Mouse (Mus musculus): Measurements from ENCODE around the gene Xrcc3.

Gene Xrcc3

GRCm38 (mm10) chr12:111813766-111814617, at the start of gene Xrcc3, which contains the start of gene Zfyve21:
Gene Xrcc3 (minus strand): TSS chr12:111813873.
Gene Zfyve21 (plus strand): TSS chr12:111814170.
- DNase-seq, result peak; percentile 99

- DNase-seq, result no peak
Measured at GRCm38 (mm10) chr12:111855448-111855847, 41.8 kb upstream of the Xrcc3 start.

GRCm38 (mm10) chr12:111853546-111853945, 39.9 kb upstream of the Xrcc3 start:
- DNase-seq, result no peak

GRCm38 (mm10) chr12:111853011-111853436, 39.4 kb upstream of the Xrcc3 start:
- peak; percentile 49 for DNase-seq

GRCm38 (mm10) chr12:111851745-111852144, 38.1 kb upstream of the Xrcc3 start:
- no peak for DNase-seq

- DNase-seq, result peak; percentile 14
Measured at GRCm38 (mm10) chr12:111851235-111851634, 37.6 kb upstream of the Xrcc3 start.

- DNase-seq, result no peak
Measured at GRCm38 (mm10) chr12:111848300-111848798, 34.7 kb upstream of the Xrcc3 start.

GRCm38 (mm10) chr12:111846815-111847214, 33.1 kb upstream of the Xrcc3 start:
- no peak for DNase-seq

- DNase-seq, result no peak
Measured at GRCm38 (mm10) chr12:111845953-111846352, 32.3 kb upstream of the Xrcc3 start.

- DNase-seq, result no peak
Measured at GRCm38 (mm10) chr12:111843470-111843869, 29.8 kb upstream of the Xrcc3 start.

- DNase-seq, result no peak
Measured at GRCm38 (mm10) chr12:111842565-111843433, 29.1 kb upstream of the Xrcc3 start.

- no peak for DNase-seq
Measured at GRCm38 (mm10) chr12:111833457-111833856, 19.8 kb upstream of the Xrcc3 start.

- no peak for DNase-seq
Measured at GRCm38 (mm10) chr12:111832643-111833042, 19.0 kb upstream of the Xrcc3 start.

GRCm38 (mm10) chr12:111830375-111830774, 16.7 kb upstream of the Xrcc3 start:
- DNase-seq, result no peak

GRCm38 (mm10) chr12:111829954-111830353, 16.3 kb upstream of the Xrcc3 start:
- DNase-seq, result no peak

GRCm38 (mm10) chr12:111829447-111829846, 15.8 kb upstream of the Xrcc3 start:
- DNase-seq, result no peak

- no peak for DNase-seq
Measured at GRCm38 (mm10) chr12:111827556-111827955, 13.9 kb upstream of the Xrcc3 start.

- DNase-seq, result no peak
Measured at GRCm38 (mm10) chr12:111821931-111822330, 8.3 kb upstream of the Xrcc3 start.

GRCm38 (mm10) chr12:111820708-111821107, 7.0 kb upstream of the Xrcc3 start:
- no peak for DNase-seq

GRCm38 (mm10) chr12:111819936-111820335, 6.3 kb upstream of the Xrcc3 start:
- DNase-seq, result peak; percentile 54

GRCm38 (mm10) chr12:111817991-111818390, 4.3 kb upstream of the Xrcc3 start:
- DNase-seq, result no peak

- no peak for DNase-seq
Measured at GRCm38 (mm10) chr12:111816967-111817366, 3.3 kb upstream of the Xrcc3 start.

GRCm38 (mm10) chr12:111816528-111816927, 2.9 kb upstream of the Xrcc3 start:
- DNase-seq, result peak; percentile 30
